21 mouse cellular contexts compared by ENCODE assay signal in the genomic region with DNA sequence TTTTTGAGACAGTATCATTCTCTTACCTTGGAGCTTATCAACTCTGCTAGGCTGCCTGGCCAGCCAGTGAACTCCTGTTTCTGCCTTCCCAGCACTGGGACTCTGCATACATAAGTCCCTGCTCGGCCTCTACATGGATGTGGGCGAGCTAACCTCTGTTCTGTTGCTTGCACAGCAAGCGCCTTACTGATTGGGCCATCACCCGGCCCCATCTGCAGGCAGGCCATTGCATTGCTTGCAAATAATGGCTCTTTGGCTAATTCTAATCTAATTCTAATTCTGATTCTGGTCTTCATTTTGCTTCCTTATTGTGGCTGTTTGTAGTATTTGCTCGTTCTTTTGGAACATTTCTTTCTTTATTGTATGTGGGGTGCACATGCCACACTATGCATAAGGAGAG. TPM values are rescaled to one million over a fixed set of nuclear protein-coding genes. Genes with fewer than 3 reads are reported as not detected.
DNase-seq lines count a peak whose midpoint lies in the region; ATAC-seq and TF ChIP-seq lines count a peak whose summit lies in the region.
"Had no signal": no experiment of that assay in that cellular context is flagged by ENCODE, and none has a peak within 500 bp of the region (broad histone marks: within the 10 kb centered on the region; RNA-seq: fewer than 3 reads in every experiment).

No protein-coding gene starts in this region.

- no peaks in the 10 kb centered on the region for H3K9me3 ChIP-seq in forebrain, postnatal 0 days (ENCODE audit: low read length)
- no peaks in the 10 kb centered on the region for H3K9me3 ChIP-seq in forebrain, embryonic 11.5 days (ENCODE audit: control insufficient read depth, low read length)
- no peaks in the 10 kb centered on the region for H3K9me3 ChIP-seq in intestine, postnatal 0 days (ENCODE audit: control insufficient read depth)
- no peaks in the 10 kb centered on the region for H3K9me3 ChIP-seq in intestine, embryonic 16.5 days (ENCODE audit: control insufficient read depth, low read length)
- H3K9me3 ChIP-seq in midbrain, embryonic 10.5 days (replicated peaks), result no peaks in the 10 kb centered on the region
- H3K9me3 ChIP-seq in midbrain, embryonic 16.5 days (replicated peaks; ENCODE audit: control insufficient read depth, low read length, poor library complexity, severe bottlenecking), result no peaks in the 10 kb centered on the region
- H3K9me3 ChIP-seq: embryonic facial prominence, embryonic 12.5 days; forebrain, embryonic 12.5 days; heart, embryonic 13.5 days had no signal

- WGBS in forebrain, postnatal 0 days, result 74% methylated on average over 5 of the region's 5 CpGs
- WGBS in forebrain, embryonic 11.5 days, result 80% methylated on average over 5 of the region's 5 CpGs
- 81% methylated on average over 5 of the region's 5 CpGs for WGBS in intestine, postnatal 0 days
- 84% methylated on average over 5 of the region's 5 CpGs for WGBS in intestine, embryonic 16.5 days
- WGBS in midbrain, embryonic 10.5 days, result 88% methylated on average over 5 of the region's 5 CpGs
- WGBS in midbrain, embryonic 16.5 days, result 83% methylated on average over 5 of the region's 5 CpGs

- H3K9ac ChIP-seq in forebrain, postnatal 0 days, result no peak overlapping the region
- no peak overlapping the region for H3K9ac ChIP-seq in forebrain, embryonic 11.5 days (ENCODE audit: low read length)
- H3K9ac ChIP-seq in intestine, postnatal 0 days (ENCODE audit: low read depth, low read length), result no peak overlapping the region
- H3K9ac ChIP-seq in intestine, embryonic 16.5 days (ENCODE audit: low read depth, low read length), result no peak overlapping the region
- H3K9ac ChIP-seq in midbrain, embryonic 16.5 days (ENCODE audit: low read depth, low read length), result no peak overlapping the region
- H3K9ac ChIP-seq: embryonic facial prominence, embryonic 12.5 days; forebrain, embryonic 12.5 days; heart, embryonic 13.5 days; hindbrain, embryonic 14.5 days had no signal

- TF ChIP-seq POLR2A in brain, embryonic 14.5 days (IDR thresholded peaks at IDR 0.05; ENCODE audit: borderline replicate concordance, extremely low read depth, insufficient read depth, insufficient read length, poor library complexity, severe bottlenecking), result no peak

- TF ChIP-seq CTCF in forebrain, postnatal 0 days (IDR thresholded peaks at IDR 0.05; ENCODE audit: low read depth), result peak; percentile 35
- peak; percentile 25 for TF ChIP-seq CTCF in intestine, postnatal 0 days (IDR thresholded peaks at IDR 0.05; ENCODE audit: low read depth)
- TF ChIP-seq CTCF in brain, embryonic 14.5 days (IDR thresholded peaks at IDR 0.05; ENCODE audit: borderline replicate concordance, extremely low read depth, insufficient read depth, insufficient read length), result peak; percentile 20; the same call in 1 of the 2 replicates

- H3K36me3 ChIP-seq in forebrain, postnatal 0 days (ENCODE audit: insufficient read depth), result no peaks in the 10 kb centered on the region
- H3K36me3 ChIP-seq in forebrain, embryonic 11.5 days (ENCODE audit: control insufficient read depth, insufficient read depth, low read length), result no peaks in the 10 kb centered on the region
- no peaks in the 10 kb centered on the region for H3K36me3 ChIP-seq in intestine, postnatal 0 days (ENCODE audit: control insufficient read depth, insufficient read depth)
- no peaks in the 10 kb centered on the region for H3K36me3 ChIP-seq in intestine, embryonic 16.5 days (ENCODE audit: control insufficient read depth, insufficient read depth, low read length)
- no peaks in the 10 kb centered on the region for H3K36me3 ChIP-seq in midbrain, embryonic 10.5 days
- no peaks in the 10 kb centered on the region for H3K36me3 ChIP-seq in midbrain, embryonic 16.5 days (ENCODE audit: control insufficient read depth, insufficient read depth, low read length)
- H3K36me3 ChIP-seq: embryonic facial prominence, embryonic 12.5 days; forebrain, embryonic 12.5 days; heart, embryonic 13.5 days had no signal

- no peak overlapping the region for H3K4me2 ChIP-seq in forebrain, postnatal 0 days (ENCODE audit: low read depth)
- H3K4me2 ChIP-seq in forebrain, embryonic 11.5 days (ENCODE audit: low read depth, low read length, severe bottlenecking), result no peak overlapping the region
- H3K4me2 ChIP-seq in intestine, postnatal 0 days (replicated peaks; ENCODE audit: low read depth), result no peak overlapping the region
- H3K4me2 ChIP-seq in intestine, embryonic 16.5 days (ENCODE audit: low read depth, low read length), result no peak overlapping the region
- no peak overlapping the region for H3K4me2 ChIP-seq in midbrain, embryonic 16.5 days (ENCODE audit: low read length)
- H3K4me2 ChIP-seq: embryonic facial prominence, embryonic 12.5 days; forebrain, embryonic 12.5 days; heart, embryonic 13.5 days; hindbrain, embryonic 14.5 days had no signal

- no peak for DNase-seq in forebrain, postnatal 0 days
- no peak for DNase-seq in forebrain, embryonic 11.5 days (ENCODE audit: low spot score)
- DNase-seq in midbrain, embryonic 10.5 days (ENCODE audit: low spot score), result peak; percentile 3
- DNase-seq in brain, embryonic 14.5 days (ENCODE audit: low read depth), result peak; percentile 19
- DNase-seq in left cerebral cortex, postnatal 36 days (ENCODE audit: low spot score in 2 of 2), result no peak
- DNase-seq: adrenal gland, postnatal 10 days; cerebellum, adult 2 months; embryo, embryonic 11 days; gastrocnemius, postnatal 25 days; heart, adult 11 months; heart, postnatal 14 days; kidney, adult 11 months had no signal

- H3K27me3 ChIP-seq in forebrain, postnatal 0 days (ENCODE audit: insufficient read depth, low read length), result no peaks in the 10 kb centered on the region
- no peaks in the 10 kb centered on the region for H3K27me3 ChIP-seq in forebrain, embryonic 11.5 days (ENCODE audit: control insufficient read depth, insufficient read depth, low read length)
- H3K27me3 ChIP-seq in intestine, postnatal 0 days (replicated peaks; ENCODE audit: control insufficient read depth, insufficient read depth, low read length), result no peaks in the 10 kb centered on the region
- no peaks in the 10 kb centered on the region for H3K27me3 ChIP-seq in intestine, embryonic 16.5 days (replicated peaks; ENCODE audit: control insufficient read depth, insufficient read depth, low read length)
- H3K27me3 ChIP-seq in midbrain, embryonic 10.5 days (ENCODE audit: low read depth, poor library complexity, severe bottlenecking), result no peaks in the 10 kb centered on the region
- H3K27me3 ChIP-seq in midbrain, embryonic 16.5 days (ENCODE audit: control insufficient read depth, insufficient read depth, low read depth, low read length), result no peaks in the 10 kb centered on the region
- H3K27me3 ChIP-seq: embryonic facial prominence, embryonic 12.5 days; forebrain, embryonic 12.5 days; heart, embryonic 13.5 days had no signal

- no peaks in the 10 kb centered on the region for H3K4me1 ChIP-seq in forebrain, postnatal 0 days (ENCODE audit: insufficient read depth)
- peaks cover 1% of the 10 kb centered on the region; the same call in 1 of the 2 replicates for H3K4me1 ChIP-seq in forebrain, embryonic 11.5 days (replicated peaks; ENCODE audit: control insufficient read depth, insufficient read depth, low read length)
- H3K4me1 ChIP-seq in intestine, postnatal 0 days (replicated peaks; ENCODE audit: control insufficient read depth, insufficient read depth, low read length), result no peaks in the 10 kb centered on the region
- H3K4me1 ChIP-seq in intestine, embryonic 16.5 days (ENCODE audit: control insufficient read depth, insufficient read depth, low read length), result no peaks in the 10 kb centered on the region
- peaks cover 4% of the 10 kb centered on the region; the same call in 1 of the 2 replicates for H3K4me1 ChIP-seq in midbrain, embryonic 10.5 days
- no peaks in the 10 kb centered on the region for H3K4me1 ChIP-seq in midbrain, embryonic 16.5 days (ENCODE audit: control insufficient read depth, insufficient read depth, low read length)
- H3K4me1 ChIP-seq: embryonic facial prominence, embryonic 12.5 days; forebrain, embryonic 12.5 days had no signal

- H3K27ac ChIP-seq in forebrain, postnatal 0 days (ENCODE audit: low read depth, low read length), result no peak overlapping the region
- H3K27ac ChIP-seq in forebrain, embryonic 11.5 days (ENCODE audit: low read depth, low read length), result no peak overlapping the region
- no peak overlapping the region for H3K27ac ChIP-seq in intestine, postnatal 0 days (ENCODE audit: low read depth, low read length)
- H3K27ac ChIP-seq in intestine, embryonic 16.5 days (ENCODE audit: low read length), result no peak overlapping the region
- no peak overlapping the region for H3K27ac ChIP-seq in midbrain, embryonic 10.5 days (replicated peaks)
- no peak overlapping the region for H3K27ac ChIP-seq in midbrain, embryonic 16.5 days (ENCODE audit: low read length)
- H3K27ac ChIP-seq: embryonic facial prominence, embryonic 12.5 days; forebrain, embryonic 12.5 days; heart, embryonic 13.5 days; hindbrain, embryonic 14.5 days had no signal

- ATAC-seq in forebrain, postnatal 0 days, result no peak
- no peak for ATAC-seq in forebrain, embryonic 11.5 days (replicated peaks; ENCODE audit: low FRiP score)
- ATAC-seq in intestine, postnatal 0 days, result no peak
- ATAC-seq in intestine, embryonic 16.5 days, result no peak
- ATAC-seq in midbrain, embryonic 16.5 days, result no peak
- ATAC-seq: forebrain, embryonic 16.5 days had no signal

- intact Hi-C loops in left cerebral cortex, postnatal 36 days (cut with DNase I), result loop anchor here (5.0 kb wide), 1 partner anchor 42 kb away; no protein-coding TSS in a partner anchor

- no peak overlapping the region for H3K4me3 ChIP-seq in forebrain, postnatal 0 days (ENCODE audit: low read depth, low read length)
- H3K4me3 ChIP-seq in forebrain, embryonic 11.5 days (ENCODE audit: low read depth, low read length), result no peak overlapping the region
- H3K4me3 ChIP-seq in intestine, postnatal 0 days (ENCODE audit: low read depth, low read length), result no peak overlapping the region
- no peak overlapping the region for H3K4me3 ChIP-seq in intestine, embryonic 16.5 days (ENCODE audit: low read length)
- H3K4me3 ChIP-seq in midbrain, embryonic 10.5 days, result no peak overlapping the region
- no peak overlapping the region for H3K4me3 ChIP-seq in midbrain, embryonic 16.5 days (ENCODE audit: low read depth, low read length)
- H3K4me3 ChIP-seq: embryonic facial prominence, embryonic 12.5 days; forebrain, embryonic 12.5 days; heart, embryonic 13.5 days had no signal

RNA-seq across cellular contexts. Expression of a gene that starts 44.8 kb away (rescaled TPM):
- total RNA-seq in forebrain, postnatal 0 days (2014; rRNA removed), result 31.4 and 45.5 TPM in 2 replicates
- polyA plus RNA-seq in forebrain, postnatal 0 days (2015; fragmentation: Nextera tagmentation; extraction: Ambion mirVana), result 90.9 and 107 TPM in 2 replicates
- polyA plus RNA-seq in forebrain, embryonic 11.5 days (2014; fragmentation: Nextera tagmentation; extraction: Ambion mirVana), result 16.1 and 17.4 TPM in 2 replicates
- polyA plus RNA-seq in intestine, postnatal 0 days (2015; fragmentation: Nextera tagmentation; extraction: Ambion mirVana), result 1.4 and 1.7 TPM in 2 replicates
- polyA plus RNA-seq in intestine, embryonic 16.5 days (2015; fragmentation: Nextera tagmentation; extraction: Ambion mirVana), result 1.7 and 2.6 TPM in 2 replicates
- 7.0 and 7.2 TPM in 2 replicates for polyA plus RNA-seq in midbrain, embryonic 10.5 days (2016; fragmentation: Nextera tagmentation; extraction: Ambion mirVana)
- polyA plus RNA-seq in midbrain, embryonic 16.5 days (2015; fragmentation: Nextera tagmentation; extraction: Ambion mirVana), result 37.9 and 44.5 TPM in 2 replicates
- 15.5 and 18.0 TPM in 2 replicates for polyA plus RNA-seq in brain, embryonic 14.5 days (2012; rRNA removed)
- total RNA-seq in left cerebral cortex, postnatal 36 days (2021), result 100 to 1,000 TPM; 122 to 133 TPM
- total RNA-seq: hematopoietic stem cell, adult 5-6 weeks had no signal

Comparison
In these comparisons a context has a peak if more than half of its experiments do, and no peak if none do; other contexts are left out.
1. DNase-seq: peak in midbrain, embryonic 10.5 days (single experiment) and brain, embryonic 14.5 days (single experiment); none in forebrain, postnatal 0 days (single experiment), forebrain, embryonic 11.5 days (single experiment) and left cerebral cortex, postnatal 36 days (0 of 2).
2. Peak in every context shown above with its lines, with median percentiles within 50 percentile points of each other: CTCF ChIP-seq.